Mouse (Mus musculus): ENCODE measurements at regions not wholly inside any gene's neighbourhood (a gene's known extent, or its start where the extent isn't known, plus 50 kb on each side); places are given as distances from the start of the nearest gene placed in this dataset.
A peak's percentile ranks its signal among the peaks of the same experiment; 100 is the strongest.

DNA sequence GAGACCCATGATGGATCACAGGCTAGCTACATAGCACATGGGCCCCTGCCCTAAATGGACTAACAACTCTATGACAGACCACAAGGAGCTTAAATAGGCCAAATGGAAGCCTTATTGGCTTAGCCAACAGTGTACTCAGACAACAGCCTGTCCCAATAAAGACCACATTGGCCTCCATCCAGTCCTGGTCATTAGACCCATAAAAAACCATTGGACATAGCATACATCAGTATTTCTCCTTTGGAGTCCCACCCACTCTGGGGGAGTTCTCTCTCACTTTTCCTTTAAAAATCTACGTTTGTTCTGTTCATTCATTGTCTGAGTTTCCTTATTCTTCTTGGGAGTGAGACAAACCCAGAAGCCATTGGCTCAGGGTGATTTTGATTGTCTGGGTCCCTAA, 160.1 kb upstream of the Plcz1 start:
- H3K27ac ChIP-seq = no peak overlapping the region
- no peak overlapping the region for H3K4me3 ChIP-seq
- no peak for DNase-seq (ENCODE audit: low spot score in 2 of 2)
- no peak for TF ChIP-seq CTCF (conservative IDR thresholded peaks at IDR 0.05)

DNA sequence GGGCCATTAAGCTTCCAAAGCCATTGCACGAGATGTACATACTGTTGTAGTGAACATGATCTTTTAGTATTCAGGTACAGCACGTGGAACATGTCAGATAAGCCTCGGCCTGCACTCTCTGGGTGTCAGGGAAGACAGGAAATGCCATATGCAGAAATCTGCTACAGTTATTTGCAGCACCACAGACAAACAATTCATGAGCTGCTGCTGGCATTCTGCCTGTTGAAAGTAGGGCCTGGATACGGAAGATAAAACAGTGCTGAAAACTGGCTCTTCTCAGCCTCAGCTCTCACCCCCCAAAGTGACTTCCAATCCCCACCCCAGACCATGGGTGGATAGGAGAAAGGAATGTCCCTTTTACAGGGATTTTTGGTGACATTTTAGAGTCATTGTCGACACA, 159.1 kb upstream of the Plcz1 start:
- DNase-seq (ENCODE audit: low spot score in 2 of 2) = no peak
- no peak overlapping the region for H3K4me3 ChIP-seq
- TF ChIP-seq CTCF (conservative IDR thresholded peaks at IDR 0.05) = no peak
- no peak overlapping the region for H3K27ac ChIP-seq

DNA sequence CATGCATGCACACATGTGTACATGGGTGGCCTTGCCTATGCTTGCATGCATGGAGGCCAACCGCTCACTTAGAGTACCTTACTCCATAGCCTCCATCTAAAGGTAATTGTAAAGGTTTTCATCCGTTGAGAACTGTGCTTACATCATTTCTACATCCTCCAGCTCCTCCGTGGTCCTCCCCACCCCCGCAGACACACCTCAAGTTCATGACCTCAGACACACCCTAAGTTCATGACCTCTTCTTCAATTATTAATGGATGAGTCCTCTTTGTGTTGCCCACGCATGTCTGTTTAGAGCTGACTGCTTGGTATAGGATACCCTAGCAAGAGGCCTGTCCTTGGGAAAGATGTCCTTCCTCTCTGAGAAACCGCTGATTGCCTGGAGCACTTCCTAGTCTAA, 156.8 kb upstream of the Plcz1 start:
- Histone ChIP-seq H3K4me3 (no peak overlapping the region), H3K27ac (no peak overlapping the region)
- no peak for TF ChIP-seq CTCF (conservative IDR thresholded peaks at IDR 0.05)
- DNase-seq (ENCODE audit: low spot score in 2 of 2) = no peak

DNA sequence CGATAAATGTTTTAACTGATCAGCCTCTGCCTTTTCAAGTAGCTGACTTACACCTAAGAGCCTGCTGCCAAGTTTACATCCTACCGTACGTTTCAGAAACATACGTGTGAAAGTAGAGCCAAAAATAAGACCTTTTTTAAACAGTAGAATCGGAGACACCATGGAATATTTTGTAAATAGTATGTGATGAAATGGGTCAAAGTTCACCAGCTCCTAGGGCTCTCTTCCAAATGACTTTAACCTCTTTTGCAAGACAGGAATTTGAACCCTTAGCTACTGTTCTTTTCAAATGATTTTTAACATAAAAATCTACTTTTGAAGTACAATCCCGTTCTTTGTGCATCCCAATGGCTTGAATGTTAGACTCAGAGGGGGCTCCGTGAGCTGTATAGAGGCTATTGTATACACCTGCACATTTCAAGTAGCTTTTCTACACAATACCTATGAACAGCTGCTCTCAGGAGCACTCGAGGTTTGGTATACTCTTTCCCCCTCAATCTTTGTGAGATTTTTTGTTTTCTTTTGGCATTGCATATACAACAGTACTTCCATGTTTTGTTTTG, 155.9 kb upstream of the Plcz1 start:
- TF ChIP-seq CTCF (conservative IDR thresholded peaks at IDR 0.05) = no peak
- H3K27ac ChIP-seq = no peak overlapping the region
- no peak for DNase-seq (ENCODE audit: low spot score in 2 of 2)

DNA sequence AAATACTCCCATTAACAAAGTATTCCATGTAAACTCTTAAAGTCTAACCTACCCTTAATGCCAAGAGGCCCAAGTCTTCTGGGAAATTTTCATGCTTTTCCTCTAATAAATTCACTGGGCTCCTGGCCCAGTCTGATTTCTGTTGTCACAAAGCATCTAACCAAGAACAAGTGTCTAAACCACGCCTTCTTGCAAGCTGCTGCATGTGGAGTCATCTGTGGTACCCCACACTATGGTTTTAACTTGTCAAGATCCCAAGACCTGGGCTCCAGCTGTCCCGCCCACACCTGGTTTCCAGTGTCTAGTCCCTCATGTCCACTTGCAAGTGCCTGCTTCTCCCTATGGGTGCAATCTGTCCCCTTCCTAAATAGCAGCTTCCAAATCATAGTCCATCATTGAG, 153.0 kb upstream of the Plcz1 start:
- peak; percentile 39 to 58 for DNase-seq (ENCODE audit: low spot score in 2 of 2)
- Histone ChIP-seq H3K27ac (peak overlapping the region; percentile 82), H3K4me3 (no peak overlapping the region)
- TF ChIP-seq CTCF (conservative IDR thresholded peaks at IDR 0.05) = no peak

More for the DNA sequence above, 155.9 kb upstream of the Plcz1 start:
- no peak overlapping the region for H3K4me3 ChIP-seq

DNA sequence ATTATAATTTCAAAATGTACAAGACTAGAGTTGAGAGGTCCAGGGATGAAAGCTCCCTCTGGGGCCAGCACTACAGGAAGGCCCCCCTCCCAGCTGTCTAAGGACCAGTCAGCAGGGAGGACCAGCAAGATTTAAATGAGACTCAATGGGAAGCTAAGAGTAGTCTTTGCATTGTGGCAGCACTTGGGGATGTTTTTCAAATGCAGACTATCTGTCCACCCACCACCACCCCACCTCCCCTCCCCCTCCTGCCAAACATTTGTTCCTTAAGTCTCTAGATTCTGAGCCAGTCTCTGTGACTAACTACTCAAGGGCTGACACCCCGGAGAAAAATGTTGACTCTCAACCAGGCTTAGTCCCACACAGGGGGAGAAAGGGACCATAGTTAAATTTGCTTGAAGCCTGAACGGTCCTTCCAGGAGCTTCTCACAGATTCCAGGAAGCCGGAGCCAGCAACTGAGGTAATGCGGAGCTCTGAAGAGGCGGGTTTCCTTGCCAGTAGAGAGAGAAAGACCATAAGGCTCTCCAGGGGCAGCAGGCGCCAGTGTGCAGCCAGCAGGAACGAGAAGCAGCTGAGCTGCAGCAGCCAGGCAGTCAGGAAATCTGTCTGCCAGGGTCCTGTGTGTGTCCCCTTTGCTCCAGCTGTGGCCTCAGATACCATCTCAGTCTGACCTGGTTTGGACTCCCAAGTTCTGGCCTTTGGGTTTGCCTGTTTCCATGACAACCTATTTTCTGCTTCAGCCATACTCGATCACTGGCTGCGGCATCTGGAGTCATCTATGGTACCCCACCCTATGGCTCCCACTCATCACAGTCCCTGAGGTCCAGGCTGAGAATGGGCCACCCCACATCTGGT, 152.1 kb upstream of the Plcz1 start:
- Histone ChIP-seq H3K27ac (peak overlapping the region; percentile 82), H3K4me3 (no peak overlapping the region)
- no peak for TF ChIP-seq CTCF (conservative IDR thresholded peaks at IDR 0.05)
- peak; percentile 19 to 21 for DNase-seq (ENCODE audit: low spot score in 2 of 2)

DNA sequence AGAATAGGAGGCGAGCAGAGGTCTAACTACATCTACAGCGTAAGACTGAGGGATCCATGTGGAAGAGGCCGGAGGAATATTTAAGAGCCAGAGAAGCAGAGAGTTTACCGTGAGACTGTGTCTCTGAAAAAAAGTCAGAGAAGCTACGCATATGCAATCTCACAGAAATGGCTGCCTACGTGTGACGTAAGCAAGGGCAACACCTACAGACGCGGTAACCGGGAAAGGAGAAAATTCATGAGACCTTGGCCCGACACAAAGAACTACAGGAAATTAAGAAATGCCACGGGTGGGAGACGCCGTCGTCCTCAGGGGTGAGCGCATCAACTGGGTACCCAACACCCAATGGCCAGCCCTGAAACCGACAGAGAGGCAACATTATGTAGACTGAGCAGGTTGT, 151.3 kb upstream of the Plcz1 start:
- no peak for TF ChIP-seq CTCF (conservative IDR thresholded peaks at IDR 0.05)
- DNase-seq (ENCODE audit: low spot score in 2 of 2) = no peak
- Histone ChIP-seq H3K27ac (no peak overlapping the region), H3K4me3 (no peak overlapping the region)

DNA sequence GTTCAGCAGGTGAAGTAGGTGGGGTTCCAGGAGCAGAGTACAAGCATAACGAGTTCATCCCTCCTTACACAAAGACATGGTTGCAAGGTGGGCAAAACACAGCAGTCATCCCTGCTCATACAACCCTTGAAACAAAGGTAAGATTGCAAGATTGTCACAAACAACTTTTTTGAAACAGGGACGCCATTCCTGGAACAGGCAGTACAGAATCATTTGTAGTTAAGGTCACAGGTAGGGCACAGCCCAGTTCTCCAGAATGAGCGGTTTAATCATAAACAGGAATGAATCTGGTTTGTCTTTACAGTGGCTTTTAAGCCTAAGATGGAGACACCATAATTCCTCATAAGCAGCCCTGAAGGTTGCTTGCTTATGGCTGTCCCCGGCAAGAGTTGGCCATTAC, 150.1 kb upstream of the Plcz1 start:
- H3K27ac ChIP-seq = no peak overlapping the region
- DNase-seq (ENCODE audit: low spot score in 2 of 2) = no peak
- H3K4me3 ChIP-seq = no peak overlapping the region
- TF ChIP-seq CTCF (conservative IDR thresholded peaks at IDR 0.05) = no peak

DNA sequence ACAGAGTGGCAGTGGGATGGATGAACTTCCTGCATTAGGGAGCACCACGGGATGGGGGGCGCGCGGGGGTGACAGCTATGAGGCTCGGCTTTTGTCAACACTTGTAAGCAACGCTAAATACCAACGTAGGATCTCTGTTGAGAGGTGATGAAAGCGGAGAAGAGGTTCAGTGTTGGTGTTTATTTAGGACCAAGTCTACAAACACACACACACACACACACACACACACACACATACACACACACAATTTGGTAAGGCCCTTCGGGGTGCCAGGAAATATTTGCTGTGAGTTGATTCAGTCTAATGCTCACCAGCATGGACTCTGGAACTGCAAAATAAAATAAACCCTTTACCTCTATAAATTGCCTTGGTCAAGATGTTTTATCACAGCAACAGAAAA, 148.3 kb upstream of the Plcz1 start:
- no peak for TF ChIP-seq CTCF (conservative IDR thresholded peaks at IDR 0.05)
- no peak for DNase-seq (ENCODE audit: low spot score in 2 of 2)
- H3K27ac ChIP-seq = no peak overlapping the region
- H3K4me3 ChIP-seq = no peak overlapping the region

DNA sequence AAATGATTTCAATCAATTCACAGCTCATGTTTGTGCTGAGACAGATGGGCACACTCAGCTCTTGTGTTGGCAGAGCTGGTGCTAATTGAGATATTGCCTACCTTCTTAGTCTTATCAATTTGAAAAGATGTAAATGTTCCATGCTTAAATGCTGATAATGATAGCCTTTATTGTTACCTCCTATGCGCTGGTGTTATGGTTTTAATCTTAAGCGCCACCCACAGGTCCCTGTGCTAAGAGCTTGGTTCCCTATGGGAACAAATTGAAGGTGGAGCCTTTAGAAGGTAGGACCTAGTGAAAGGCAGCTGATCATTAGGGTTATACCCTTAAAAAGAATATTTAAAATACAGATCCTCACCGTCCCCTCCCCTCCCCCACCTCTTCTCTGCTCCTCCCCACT, 146.5 kb upstream of the Plcz1 start:
- peak overlapping the region; percentile 43; the same call in 1 of the 2 replicates for H3K27ac ChIP-seq
- H3K4me3 ChIP-seq = no peak overlapping the region
- no peak for TF ChIP-seq CTCF (conservative IDR thresholded peaks at IDR 0.05)
- no peak for DNase-seq (ENCODE audit: low spot score in 2 of 2)

DNA sequence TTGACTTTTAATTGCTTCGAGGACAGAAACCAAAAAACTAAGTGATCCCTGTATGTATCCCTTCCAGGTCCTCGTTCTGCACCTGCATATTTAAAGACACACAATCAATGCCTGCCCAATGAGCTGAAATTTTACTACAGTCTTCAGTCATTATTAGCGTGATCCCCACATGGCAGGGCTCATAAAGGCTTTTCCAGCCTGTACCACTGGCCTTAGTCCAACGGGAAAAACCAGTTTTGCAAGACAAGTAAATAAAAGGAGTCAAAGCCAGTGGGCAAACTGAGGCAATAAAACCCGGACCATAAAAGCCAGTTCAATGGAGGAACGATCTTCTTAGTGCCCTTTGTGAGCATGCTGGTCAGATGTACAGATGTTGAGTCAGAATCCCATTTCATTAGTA, 145.8 kb upstream of the Plcz1 start:
- peak overlapping the region; percentile 61 for H3K27ac ChIP-seq
- DNase-seq (ENCODE audit: low spot score in 2 of 2) = no peak
- no peak overlapping the region for H3K4me3 ChIP-seq
- no peak for TF ChIP-seq CTCF (conservative IDR thresholded peaks at IDR 0.05)

DNA sequence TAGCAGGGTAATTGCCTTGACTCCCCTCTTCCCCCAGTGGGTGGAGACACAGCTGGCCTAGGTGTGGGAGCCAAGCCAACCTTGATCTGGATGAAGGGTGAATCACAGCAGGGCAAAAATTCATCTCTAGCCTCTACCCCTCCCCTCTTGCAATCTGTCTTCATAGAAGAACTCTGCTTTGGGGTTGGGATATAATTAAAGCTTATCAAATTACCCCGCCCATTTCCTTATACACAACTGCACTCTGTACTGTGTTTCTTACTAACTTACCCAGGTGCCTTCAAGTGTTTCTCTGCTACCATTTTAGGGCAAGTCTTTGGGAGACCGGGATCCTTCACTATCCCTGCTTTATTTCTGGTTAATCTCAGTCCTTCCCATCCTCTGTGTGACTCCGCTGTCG, 138.7 kb upstream of the Plcz1 start:
- TF ChIP-seq CTCF (conservative IDR thresholded peaks at IDR 0.05) = no peak
- Histone ChIP-seq H3K27ac (no peak overlapping the region), H3K4me3 (no peak overlapping the region)
- no peak for DNase-seq (ENCODE audit: low spot score in 2 of 2)

DNA sequence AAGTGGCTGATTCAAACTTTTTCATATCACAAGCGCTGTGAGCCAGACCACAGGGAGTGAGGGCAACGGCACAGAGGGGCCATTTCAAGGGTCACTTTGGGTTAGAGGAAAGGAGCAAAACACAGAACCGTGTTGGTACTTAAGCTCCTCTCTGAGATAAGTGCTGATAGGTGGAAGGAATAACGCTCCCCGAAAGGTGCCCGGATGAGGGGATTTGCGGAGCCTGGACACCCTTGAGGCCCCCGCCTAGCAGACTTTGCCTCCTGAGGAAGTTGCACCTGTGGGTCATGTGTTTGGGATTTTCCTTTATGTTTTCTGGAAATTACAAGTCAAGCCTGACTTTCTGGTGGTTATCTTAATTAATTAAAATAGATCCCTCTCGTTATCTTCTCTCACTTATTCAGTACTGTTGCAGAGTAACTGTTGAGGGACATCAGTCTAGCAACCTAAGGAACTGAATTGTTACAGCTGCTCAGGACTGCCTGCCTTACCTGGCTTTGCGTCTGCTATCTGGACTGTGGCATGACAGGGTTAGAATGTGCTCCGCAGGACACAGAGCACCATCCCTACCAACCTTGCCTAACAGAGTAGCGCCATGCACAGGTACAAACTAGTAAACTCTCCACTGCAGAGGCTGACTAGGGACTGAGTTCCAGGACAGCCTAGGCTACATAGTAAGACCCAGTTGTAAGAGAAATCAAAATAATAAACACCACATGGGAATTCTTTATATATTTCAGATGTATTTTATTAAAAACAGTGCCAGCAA, 137.4 kb upstream of the Plcz1 start:
- DNase-seq (ENCODE audit: low spot score in 2 of 2) = no peak
- H3K27ac ChIP-seq = no peak overlapping the region
- TF ChIP-seq CTCF (conservative IDR thresholded peaks at IDR 0.05) = no peak
- H3K4me3 ChIP-seq = no peak overlapping the region
